Mouse (Mus musculus) forebrain, embryonic 13.5 days (tissue): ENCODE measurements at regions not wholly inside any gene's neighbourhood (a gene's known extent, or its start where the extent isn't known, plus 50 kb on each side); places are given as distances from the start of the nearest gene placed in this dataset.

ENCODE experiments used
- ATAC-seq: fragments of 200-750 bp; cut with Nextera tagmentation; 2 replicates; pipeline ENCODE4 v1.8.0; 2017
- H3K27ac ChIP-seq: fragments of 300-500 bp; sonication (generic); 2 replicates; pipeline ENCODE4 v1.5.1; 2015; ENCODE audit warnings: inconsistent platforms, mild to moderate bottlenecking, moderate library complexity
- H3K27me3 ChIP-seq: fragments of 300-500 bp; sonication (generic); 2 replicates; pipeline ENCODE4 v1.6.1; 2015; ENCODE audit warnings: mild to moderate bottlenecking, inconsistent platforms
- H3K36me3 ChIP-seq: fragments of 300-500 bp; sonication (generic); 2 replicates; pipeline ENCODE4 v1.6.1; 2015; ENCODE audit warnings: mild to moderate bottlenecking, inconsistent platforms; ENCODE audit not compliant: poor library complexity, severe bottlenecking
- H3K4me1 ChIP-seq: fragments of 300-500 bp; sonication (generic); 2 replicates; pipeline ENCODE4 v1.6.1; 2015; ENCODE audit warnings: inconsistent platforms
- H3K4me2 ChIP-seq: fragments of 300-500 bp; sonication (generic); 2 replicates; pipeline ENCODE4 v1.6.1; 2015; ENCODE audit warnings: inconsistent platforms, mild to moderate bottlenecking, moderate library complexity
- H3K4me3 ChIP-seq: fragments of 300-500 bp; sonication (generic); 2 replicates; pipeline ENCODE4 v1.5.1; 2015; ENCODE audit warnings: mild to moderate bottlenecking, inconsistent platforms
- H3K9ac ChIP-seq: fragments of 300-500 bp; sonication (generic); 2 replicates; pipeline ENCODE4 v1.6.1; 2015; ENCODE audit warnings: mild to moderate bottlenecking, inconsistent platforms
- H3K9me3 ChIP-seq: fragments of 300-500 bp; sonication (generic); replicated peaks from 2 replicates; pipeline ENCODE4 v1.6.1; 2016; ENCODE audit warnings: inconsistent platforms
- WGBS: fragments of 180-500 bp; shearing (Covaris S2); methylation state at CpG from one replicate; pipeline ENCODE4 v1.1.7; 2015; 5-methylcytosine and 5-hydroxymethylcytosine counted together

DNA sequence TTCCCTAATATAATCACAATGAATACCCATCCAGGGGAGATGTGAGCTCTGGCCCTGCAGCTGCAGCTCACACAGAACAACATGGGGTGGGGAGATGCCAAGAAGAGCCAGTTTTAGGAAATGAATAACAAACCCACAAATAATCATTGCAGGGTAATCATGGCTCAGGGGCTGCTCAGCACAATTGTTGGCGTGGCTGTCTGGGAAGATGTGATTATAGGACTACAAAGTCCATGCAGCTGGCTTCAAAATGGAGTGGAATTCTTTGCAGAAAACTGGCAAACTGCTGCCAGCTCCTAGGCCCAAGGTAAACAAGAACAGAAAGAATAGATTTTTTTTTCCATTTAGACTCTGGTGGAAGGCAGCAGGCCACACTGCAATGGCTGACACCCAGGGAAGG is 343.6 kb downstream of the Nuf2 start:
- H3K9me3 ChIP-seq, result no peaks in the 10 kb centered on the region
- WGBS, result 20% methylated on average over 1 of the region's 1 CpGs
- H3K27ac ChIP-seq, result 0 out of 2 replicates have a peak overlapping the region, but pooled peaks have one; percentile 11

DNA sequence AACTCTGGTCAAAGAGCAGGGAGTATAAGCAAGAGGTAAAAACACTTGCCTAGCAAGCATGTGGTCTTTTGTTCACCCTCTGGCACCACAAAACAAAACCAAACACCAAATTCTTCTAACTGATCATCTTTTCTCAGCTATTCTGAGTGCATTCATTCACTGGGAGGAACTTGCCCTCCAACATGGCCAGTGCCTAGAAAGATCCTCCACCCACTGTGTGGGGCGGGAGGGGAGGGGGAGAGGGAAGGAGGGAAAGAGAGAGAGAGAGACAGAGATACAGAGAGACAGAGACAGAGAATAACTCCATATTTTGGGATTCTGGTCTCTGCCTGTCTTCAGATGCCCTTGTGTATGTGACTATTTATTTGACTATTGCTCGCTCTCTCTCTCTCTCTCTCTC is 360.9 kb downstream of the Nuf2 start:
- no peak for ATAC-seq
- Histone ChIP-seq H3K4me3 (no peak overlapping the region), H3K4me1 (no peaks in the 10 kb centered on the region), H3K27me3 (no peaks in the 10 kb centered on the region), H3K9ac (no peak overlapping the region), H3K4me2 (no peak overlapping the region), H3K9me3 (no peaks in the 10 kb centered on the region), H3K27ac (no peak overlapping the region), H3K36me3 (no peaks in the 10 kb centered on the region)
- WGBS, result 96% methylated on average over 2 of the region's 2 CpGs

More for the DNA sequence above, 343.6 kb downstream of the Nuf2 start:
- Histone ChIP-seq H3K27me3 (no peaks in the 10 kb centered on the region), H3K36me3 (no peaks in the 10 kb centered on the region), H3K4me1 (peaks cover 11% of the 10 kb centered on the region), H3K4me2 (no peak overlapping the region), H3K4me3 (no peak overlapping the region), H3K9ac (no peak overlapping the region)
- ATAC-seq, result peak; percentile 86

DNA sequence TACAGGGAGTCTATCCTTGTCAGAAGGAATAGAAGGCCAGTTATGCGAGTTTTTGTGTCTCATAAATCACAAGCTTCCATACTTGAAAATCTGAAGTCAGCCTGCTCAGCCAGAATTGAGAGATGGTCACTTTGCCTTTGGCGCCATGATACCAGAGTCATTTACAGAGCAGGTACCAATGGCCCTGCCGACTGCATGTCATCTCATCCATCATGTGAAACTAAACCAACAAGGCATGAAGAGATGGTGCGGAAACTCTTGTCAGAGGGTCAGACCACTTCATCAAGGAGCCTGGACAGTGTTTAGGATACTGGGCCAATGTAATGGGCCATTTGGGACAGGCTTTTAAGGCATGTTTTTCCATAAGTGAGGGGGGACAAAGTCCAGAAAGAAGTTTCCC is 363.2 kb downstream of the Nuf2 start:
- Histone ChIP-seq H3K9me3 (no peaks in the 10 kb centered on the region), H3K27me3 (no peaks in the 10 kb centered on the region), H3K27ac (no peak overlapping the region), H3K4me1 (no peaks in the 10 kb centered on the region), H3K36me3 (no peaks in the 10 kb centered on the region), H3K9ac (no peak overlapping the region), H3K4me3 (no peak overlapping the region), H3K4me2 (no peak overlapping the region)
- no peak for ATAC-seq
- WGBS, result 91% methylated on average over 4 of the region's 4 CpGs

DNA sequence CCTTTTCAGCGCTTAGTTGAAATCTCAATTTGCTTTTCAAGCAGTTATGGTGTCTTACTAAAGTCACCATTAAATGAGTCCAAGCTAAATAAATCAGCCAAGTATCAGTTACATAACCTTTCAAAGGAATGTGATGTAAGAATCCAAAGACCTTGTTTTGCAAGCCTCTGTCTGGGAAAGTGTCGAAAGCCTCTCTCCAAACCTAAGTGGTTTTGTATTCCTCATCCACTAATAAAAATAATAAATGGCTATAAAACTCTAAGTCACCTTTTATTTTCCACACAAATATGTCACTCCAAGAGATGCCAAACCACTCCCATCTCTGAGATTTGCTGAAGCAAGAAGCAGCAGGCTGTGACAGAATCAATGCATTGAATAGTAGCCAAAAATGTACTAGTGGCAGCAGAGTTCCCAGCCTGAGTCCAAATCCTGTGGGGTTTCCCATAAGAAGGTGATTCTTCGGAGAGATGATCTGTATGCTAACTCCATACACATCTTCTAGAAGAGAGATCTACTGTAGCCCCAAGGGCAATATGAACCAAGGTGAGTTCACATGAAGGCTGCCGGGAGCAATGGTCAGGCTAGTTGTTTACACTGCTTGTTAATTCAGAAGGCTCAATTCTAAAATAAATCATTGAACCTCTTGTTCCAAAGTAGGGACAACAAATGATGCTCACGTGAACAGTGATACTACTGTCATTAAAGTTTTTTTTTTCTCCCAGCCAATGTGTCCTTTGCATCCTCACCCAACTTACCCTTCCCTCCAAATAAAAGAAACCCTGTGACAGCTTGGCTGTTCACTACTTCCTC is 365.0 kb downstream of the Nuf2 start:
- no peaks in the 10 kb centered on the region for H3K4me1 ChIP-seq
- no peak overlapping the region for H3K9ac ChIP-seq
- no peak for ATAC-seq
- H3K27me3 ChIP-seq, result no peaks in the 10 kb centered on the region
- no peaks in the 10 kb centered on the region for H3K36me3 ChIP-seq
- 93% methylated on average over 5 of the region's 5 CpGs for WGBS
- no peak overlapping the region for H3K4me3 ChIP-seq
- H3K27ac ChIP-seq, result no peak overlapping the region
- no peaks in the 10 kb centered on the region for H3K9me3 ChIP-seq
- no peak overlapping the region for H3K4me2 ChIP-seq

DNA sequence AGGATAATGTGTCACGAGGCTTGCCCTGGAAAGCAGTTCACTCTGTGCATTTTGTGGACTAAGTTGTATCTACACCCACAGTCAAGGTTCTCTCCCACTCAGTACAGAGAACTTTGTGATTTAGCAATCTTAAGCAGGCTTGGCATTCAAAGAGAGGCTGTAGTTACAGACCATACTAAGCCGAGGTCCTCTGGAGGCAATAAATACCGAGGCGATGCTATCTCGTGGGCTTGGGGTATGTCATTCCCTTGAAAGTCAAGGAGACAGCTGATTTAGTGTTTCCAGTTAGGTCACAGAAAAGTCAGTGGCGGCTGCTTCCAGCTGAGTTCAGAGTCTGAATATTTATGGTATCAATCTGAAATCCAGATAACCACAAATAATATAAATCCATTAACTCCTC is 370.4 kb downstream of the Nuf2 start:
- no peak overlapping the region for H3K27ac ChIP-seq
- no peak overlapping the region for H3K4me2 ChIP-seq
- H3K9ac ChIP-seq, result no peak overlapping the region
- H3K4me1 ChIP-seq, result no peaks in the 10 kb centered on the region
- H3K27me3 ChIP-seq, result no peaks in the 10 kb centered on the region
- 86% methylated on average over 6 of the region's 6 CpGs for WGBS
- no peaks in the 10 kb centered on the region for H3K9me3 ChIP-seq
- ATAC-seq, result no peak
- no peaks in the 10 kb centered on the region for H3K36me3 ChIP-seq
- no peak overlapping the region for H3K4me3 ChIP-seq

DNA sequence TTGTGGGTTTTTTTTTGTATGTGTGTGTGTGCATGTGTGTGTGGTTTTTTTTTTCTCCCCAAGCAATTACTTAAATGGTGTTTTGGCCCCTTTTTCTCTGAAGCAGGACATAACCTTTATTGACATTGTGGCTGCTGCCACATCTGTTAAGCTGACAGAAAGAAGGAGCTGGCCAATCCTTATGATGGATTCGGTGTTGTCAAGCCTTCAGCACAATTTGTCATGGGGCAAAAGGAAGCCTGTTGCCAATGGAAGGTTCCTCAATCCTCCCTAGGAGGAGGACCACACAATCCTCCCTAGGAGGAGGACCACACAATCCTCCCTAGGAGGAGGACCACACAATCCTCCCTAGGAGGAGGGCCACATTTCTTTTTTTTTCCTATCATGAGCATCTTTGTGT is 371.0 kb downstream of the Nuf2 start:
- H3K36me3 ChIP-seq, result no peaks in the 10 kb centered on the region
- no peak overlapping the region for H3K4me3 ChIP-seq
- H3K27ac ChIP-seq, result no peak overlapping the region
- H3K4me2 ChIP-seq, result no peak overlapping the region
- no peak overlapping the region for H3K9ac ChIP-seq
- no peaks in the 10 kb centered on the region for H3K4me1 ChIP-seq
- WGBS, result 86% methylated on average over 1 of the region's 1 CpGs
- no peaks in the 10 kb centered on the region for H3K9me3 ChIP-seq
- no peak for ATAC-seq
- H3K27me3 ChIP-seq, result no peaks in the 10 kb centered on the region

DNA sequence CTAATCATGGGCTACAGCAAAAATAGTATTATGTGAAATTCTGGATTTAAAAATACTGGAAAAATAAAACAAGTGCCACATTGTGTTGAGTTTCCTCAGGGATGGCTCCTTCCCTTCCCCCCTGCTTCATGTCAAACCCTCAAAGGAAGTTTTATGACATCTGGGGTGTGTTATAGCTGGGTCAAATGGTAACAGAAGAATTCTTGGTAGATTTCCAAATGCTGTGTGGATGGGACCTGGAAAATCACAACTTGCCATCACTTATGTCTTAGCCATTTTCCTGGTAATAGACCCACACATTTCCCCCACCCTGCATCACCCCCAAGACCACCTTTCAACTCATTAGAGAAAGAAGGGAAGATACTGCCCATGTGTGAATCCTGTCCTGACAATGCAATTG is 371.5 kb downstream of the Nuf2 start:
- H3K27ac ChIP-seq, result no peak overlapping the region
- no peak for ATAC-seq
- H3K4me1 ChIP-seq, result no peaks in the 10 kb centered on the region
- H3K4me3 ChIP-seq, result no peak overlapping the region
- H3K9me3 ChIP-seq, result no peaks in the 10 kb centered on the region
- no peaks in the 10 kb centered on the region for H3K27me3 ChIP-seq
- no peaks in the 10 kb centered on the region for H3K36me3 ChIP-seq
- H3K9ac ChIP-seq, result no peak overlapping the region
- no peak overlapping the region for H3K4me2 ChIP-seq

DNA sequence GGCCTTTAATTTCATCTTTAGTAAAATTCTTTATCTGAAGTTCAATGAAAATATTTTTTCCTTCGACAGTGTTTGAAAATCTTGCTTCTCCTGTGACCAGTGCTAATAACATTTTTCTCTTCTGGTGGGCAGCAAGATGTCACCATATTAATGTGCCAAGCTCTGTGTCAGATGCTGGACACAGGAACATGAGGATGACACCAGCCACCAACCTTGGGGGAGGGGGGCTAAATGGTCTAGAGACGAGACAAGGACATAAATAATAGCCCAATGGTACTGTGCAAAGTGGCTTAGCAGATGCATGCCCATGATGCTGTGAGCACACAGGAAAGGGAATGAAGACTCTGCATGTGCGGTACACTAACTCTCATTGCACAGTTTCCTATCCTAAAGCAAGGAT is 373.8 kb downstream of the Nuf2 start:
- 92% methylated on average over 3 of the region's 3 CpGs for WGBS
- H3K4me3 ChIP-seq, result no peak overlapping the region
- H3K9ac ChIP-seq, result no peak overlapping the region
- no peak overlapping the region for H3K27ac ChIP-seq
- no peaks in the 10 kb centered on the region for H3K27me3 ChIP-seq
- H3K9me3 ChIP-seq, result no peaks in the 10 kb centered on the region
- H3K36me3 ChIP-seq, result no peaks in the 10 kb centered on the region
- H3K4me1 ChIP-seq, result no peaks in the 10 kb centered on the region
- no peak for ATAC-seq
- no peak overlapping the region for H3K4me2 ChIP-seq

DNA sequence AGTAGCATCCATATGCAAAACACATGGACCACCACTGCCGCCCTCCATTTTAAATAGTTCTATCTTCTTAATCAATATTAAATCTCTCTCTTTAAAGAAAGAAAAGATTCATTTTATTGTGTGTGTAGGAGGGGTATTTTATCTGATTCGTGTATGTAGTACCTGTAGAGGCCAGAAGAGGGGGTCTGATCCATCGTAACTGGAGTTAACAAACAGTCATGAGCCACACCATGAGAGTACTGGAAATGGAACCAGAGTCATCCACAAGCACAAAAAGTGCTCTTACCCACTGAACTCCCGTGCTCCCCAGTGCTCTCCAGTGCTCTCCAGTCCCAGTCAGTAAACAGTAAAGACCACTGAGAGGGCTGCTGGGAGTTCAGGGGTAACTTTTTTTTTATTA is 374.4 kb downstream of the Nuf2 start:
- no peak overlapping the region for H3K9ac ChIP-seq
- no peak overlapping the region for H3K4me2 ChIP-seq
- ATAC-seq, result no peak
- H3K9me3 ChIP-seq, result no peaks in the 10 kb centered on the region
- H3K4me3 ChIP-seq, result no peak overlapping the region
- no peaks in the 10 kb centered on the region for H3K27me3 ChIP-seq
- H3K36me3 ChIP-seq, result no peaks in the 10 kb centered on the region
- H3K27ac ChIP-seq, result no peak overlapping the region
- H3K4me1 ChIP-seq, result no peaks in the 10 kb centered on the region
- 94% methylated on average over 4 of the region's 4 CpGs for WGBS

DNA sequence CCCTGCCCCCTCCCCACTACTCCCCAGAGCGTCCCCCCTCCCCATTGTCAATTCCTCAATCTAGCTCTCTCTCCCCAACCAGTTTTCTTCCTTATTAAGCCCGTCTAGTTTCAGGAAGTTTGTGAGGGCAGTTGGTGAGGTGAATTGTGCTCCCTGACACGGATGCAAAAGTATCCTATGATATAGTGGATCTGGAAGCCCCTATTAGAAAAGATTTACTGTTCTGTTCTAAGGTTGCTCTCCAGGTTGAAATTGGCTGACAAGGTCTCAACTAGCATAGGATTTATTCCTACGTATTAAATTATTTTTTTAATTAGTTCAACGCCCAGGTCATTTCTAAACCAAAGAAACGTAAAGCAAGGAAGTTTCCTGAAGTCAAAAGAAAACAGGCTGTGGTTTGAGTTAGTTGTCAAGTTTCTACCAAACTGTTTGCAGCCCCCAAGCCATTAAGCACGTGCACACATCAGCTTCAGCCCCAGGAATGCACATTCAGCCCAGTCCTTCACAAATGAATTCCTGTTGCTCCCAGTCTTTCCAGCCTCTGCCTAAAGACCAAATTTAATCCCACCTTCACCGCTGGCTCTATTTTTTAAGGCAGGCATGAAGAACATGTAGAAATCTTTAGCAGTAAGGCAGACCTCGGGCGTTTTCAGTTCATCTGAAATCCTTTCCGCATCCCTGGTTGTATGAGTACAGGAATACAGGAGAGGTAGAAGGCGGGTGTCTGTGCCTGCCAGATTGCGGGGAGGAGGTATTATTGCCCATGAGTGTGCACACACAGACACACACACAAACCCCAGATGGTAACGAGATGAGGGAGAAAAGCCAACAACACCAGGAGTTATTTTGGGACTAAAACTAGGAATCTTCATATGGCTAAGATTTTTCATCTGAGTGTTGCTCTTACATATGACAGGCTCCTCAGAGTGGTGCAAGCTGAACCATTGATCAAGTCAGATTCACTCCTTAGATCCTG is 375.5 kb downstream of the Nuf2 start:
- Histone ChIP-seq H3K36me3 (no peaks in the 10 kb centered on the region), H3K4me2 (no peak overlapping the region), H3K9ac (no peak overlapping the region), H3K9me3 (no peaks in the 10 kb centered on the region), H3K27me3 (no peaks in the 10 kb centered on the region), H3K4me3 (no peak overlapping the region), H3K27ac (0 out of 2 replicates have a peak overlapping the region, but pooled peaks have one; percentile 36), H3K4me1 (no peaks in the 10 kb centered on the region)
- ATAC-seq, result peak; percentile 75; the same call in 1 of the 2 replicates
- WGBS, result 75% methylated on average over 14 of the region's 14 CpGs

DNA sequence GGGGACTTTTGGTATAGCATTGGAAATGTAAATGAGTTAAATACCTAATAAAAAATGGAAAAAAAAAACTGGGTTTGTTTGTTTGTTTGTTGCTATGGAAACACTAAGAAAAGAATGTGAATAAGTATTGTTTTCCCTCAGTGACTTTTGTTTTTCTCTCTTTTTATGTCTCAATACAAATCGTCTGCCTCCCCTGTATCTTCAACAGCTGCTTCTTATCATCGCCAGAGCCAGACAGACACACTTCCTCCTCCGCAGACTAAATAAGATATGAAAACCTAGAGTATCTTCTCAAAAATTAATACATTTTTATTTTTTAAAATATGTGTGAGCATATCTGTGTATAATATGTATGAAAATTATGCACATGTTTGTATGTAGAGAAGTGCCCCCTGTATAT is 389.0 kb downstream of the Nuf2 start:
- Histone ChIP-seq H3K27ac (no peak overlapping the region), H3K9ac (no peak overlapping the region), H3K4me3 (no peak overlapping the region), H3K4me2 (no peak overlapping the region), H3K27me3 (no peaks in the 10 kb centered on the region), H3K4me1 (peaks cover 7% of the 10 kb centered on the region; the same call in 1 of the 2 replicates), H3K9me3 (no peaks in the 10 kb centered on the region), H3K36me3 (no peaks in the 10 kb centered on the region)
- no peak for ATAC-seq
- 75% methylated on average over 3 of the region's 3 CpGs for WGBS

DNA sequence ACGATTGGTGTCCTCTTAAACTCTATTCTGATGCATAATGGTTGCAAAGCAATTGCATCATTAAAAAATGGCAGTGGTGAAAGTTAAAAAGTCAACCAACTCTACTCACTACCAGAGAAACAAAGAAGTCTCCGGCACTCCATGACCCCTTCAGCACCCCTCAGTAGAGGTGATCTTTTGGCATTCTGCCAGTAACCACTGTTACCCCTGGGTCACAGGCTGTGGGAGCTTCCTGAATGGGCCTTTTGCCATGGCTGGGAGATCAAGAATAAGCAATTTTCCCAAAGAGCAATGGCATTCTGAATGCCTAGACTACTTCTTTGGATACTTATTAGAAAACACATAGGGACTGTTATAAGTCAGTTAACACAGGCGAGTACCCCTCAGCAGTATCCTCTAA is 391.2 kb downstream of the Nuf2 start:
- Histone ChIP-seq H3K4me2 (no peak overlapping the region), H3K27me3 (no peaks in the 10 kb centered on the region), H3K9me3 (no peaks in the 10 kb centered on the region), H3K4me3 (no peak overlapping the region), H3K4me1 (peaks cover 7% of the 10 kb centered on the region; the same call in 1 of the 2 replicates), H3K36me3 (no peaks in the 10 kb centered on the region), H3K9ac (no peak overlapping the region), H3K27ac (no peak overlapping the region)
- no peak for ATAC-seq
- 56% methylated on average over 3 of the region's 3 CpGs for WGBS
